Comparison of ENCODE assay signal across 9 mouse cellular contexts in genomic region chr3:51708375-51708745, GRCm38 (mm10). TPM values are rescaled to one million over a fixed set of nuclear protein-coding genes. Genes with fewer than 3 reads are reported as not detected.
A peak's percentile ranks its signal among the peaks of the same experiment; 100 is the strongest.
DNase-seq lines count a peak whose midpoint lies in the region; ATAC-seq and TF ChIP-seq lines count a peak whose summit lies in the region.
"Had no signal": no experiment of that assay in that cellular context is flagged by ENCODE, and none has a peak within 500 bp of the region (broad histone marks: within the 10 kb centered on the region; RNA-seq: fewer than 3 reads in every experiment).

No protein-coding gene starts in this region.

- no peak for DNase-seq in forebrain, embryonic 14.5 days (ENCODE audit: low spot score)
- no peak for DNase-seq in forebrain, embryonic 10.5 days (ENCODE audit: extremely low spot score, low spot score)
- no peak for DNase-seq in kidney, postnatal 0 days (ENCODE audit: low spot score)
- no peak for DNase-seq in kidney, adult 9 months
- no peak for DNase-seq in right cerebral cortex, adult 18-20 months
- DNase-seq in urinary bladder, adult 18-20 months (ENCODE audit: low spot score in 2 of 2): no peak

- no peak overlapping the region for H3K9ac ChIP-seq in forebrain, embryonic 14.5 days (ENCODE audit: low read length)
- H3K9ac ChIP-seq in kidney, postnatal 0 days (ENCODE audit: low read depth, low read length): no peak overlapping the region
- H3K9ac ChIP-seq in liver, embryonic 12.5 days: no peak overlapping the region
- H3K9ac ChIP-seq: liver, embryonic 14.5 days had no signal

- no peak overlapping the region for H3K4me3 ChIP-seq in forebrain, embryonic 14.5 days (ENCODE audit: low read depth, low read length)
- no peak overlapping the region for H3K4me3 ChIP-seq in forebrain, embryonic 10.5 days
- H3K4me3 ChIP-seq in kidney, postnatal 0 days (replicated peaks; ENCODE audit: low read depth, low read length): no peak overlapping the region
- H3K4me3 ChIP-seq in brown adipose tissue, adult 24 weeks (ENCODE audit: insufficient read depth, low read depth, low read length): peak overlapping the region; percentile 12; the same call in 1 of the 2 replicates
- no peak overlapping the region for H3K4me3 ChIP-seq in liver, embryonic 12.5 days

- H3K27ac ChIP-seq in forebrain, embryonic 14.5 days (ENCODE audit: low read depth, low read length): 0 out of 2 replicates have a peak overlapping the region, but pooled peaks have one; percentile 31
- no peak overlapping the region for H3K27ac ChIP-seq in forebrain, embryonic 10.5 days
- H3K27ac ChIP-seq in kidney, postnatal 0 days: peak overlapping the region; percentile 88
- H3K27ac ChIP-seq in brown adipose tissue, adult 24 weeks (replicated peaks; ENCODE audit: low read depth, low read length): peak overlapping the region; percentile 86
- H3K27ac ChIP-seq in liver, embryonic 12.5 days: peak overlapping the region; percentile 70

- TF ChIP-seq CTCF in kidney, postnatal 0 days (IDR thresholded peaks at IDR 0.05; ENCODE audit: low read depth): no peak

- ATAC-seq in forebrain, embryonic 14.5 days: no peak
- no peak for ATAC-seq in kidney, postnatal 0 days (replicated peaks; ENCODE audit: low FRiP score, low read depth)
- no peak for ATAC-seq in liver, embryonic 12.5 days

- no peaks in the 10 kb centered on the region for H3K27me3 ChIP-seq in forebrain, embryonic 14.5 days (replicated peaks; ENCODE audit: control insufficient read depth, insufficient read depth, low read length)
- H3K27me3 ChIP-seq in forebrain, embryonic 10.5 days (ENCODE audit: poor library complexity, severe bottlenecking): no peaks in the 10 kb centered on the region
- H3K27me3 ChIP-seq in kidney, postnatal 0 days (ENCODE audit: insufficient read depth, low read length): no peaks in the 10 kb centered on the region
- no peaks in the 10 kb centered on the region for H3K27me3 ChIP-seq in liver, embryonic 12.5 days (replicated peaks)

- no peaks in the 10 kb centered on the region for H3K9me3 ChIP-seq in forebrain, embryonic 14.5 days (replicated peaks; ENCODE audit: control insufficient read depth, low read length)
- peaks cover 4% of the 10 kb centered on the region; the same call in 1 of the 2 replicates for H3K9me3 ChIP-seq in forebrain, embryonic 10.5 days
- no peaks in the 10 kb centered on the region for H3K9me3 ChIP-seq in kidney, postnatal 0 days (replicated peaks; ENCODE audit: low read length)
- H3K9me3 ChIP-seq in liver, embryonic 12.5 days (replicated peaks): no peaks in the 10 kb centered on the region

- no peak overlapping the region for H3K4me2 ChIP-seq in forebrain, embryonic 14.5 days (ENCODE audit: low read length)
- H3K4me2 ChIP-seq in kidney, postnatal 0 days (ENCODE audit: low read length): peak overlapping the region; percentile 47; the same call in 1 of the 2 replicates
- H3K4me2 ChIP-seq in liver, embryonic 12.5 days: no peak overlapping the region

- WGBS in forebrain, embryonic 14.5 days: 78% methylated on average over 1 of the region's 1 CpGs
- 95% methylated on average over 1 of the region's 1 CpGs for WGBS in forebrain, embryonic 10.5 days
- WGBS in kidney, postnatal 0 days: 50% methylated on average over 1 of the region's 1 CpGs
- 60% methylated on average over 1 of the region's 1 CpGs for WGBS in liver, embryonic 12.5 days (ENCODE audit: insufficient replicate concordance)

- no peaks in the 10 kb centered on the region for H3K36me3 ChIP-seq in forebrain, embryonic 14.5 days (ENCODE audit: control insufficient read depth, insufficient read depth, low read length)
- H3K36me3 ChIP-seq in forebrain, embryonic 10.5 days (replicated peaks): no peaks in the 10 kb centered on the region
- no peaks in the 10 kb centered on the region for H3K36me3 ChIP-seq in kidney, postnatal 0 days (ENCODE audit: insufficient read depth, low read length)
- H3K36me3 ChIP-seq in liver, embryonic 12.5 days: no peaks in the 10 kb centered on the region

- no peaks in the 10 kb centered on the region for H3K4me1 ChIP-seq in forebrain, embryonic 14.5 days (ENCODE audit: control insufficient read depth, insufficient read depth, low read length)
- peaks cover 25% of the 10 kb centered on the region for H3K4me1 ChIP-seq in forebrain, embryonic 10.5 days
- peaks cover 32% of the 10 kb centered on the region for H3K4me1 ChIP-seq in kidney, postnatal 0 days (replicated peaks; ENCODE audit: insufficient read depth, low read length)
- peaks cover 2% of the 10 kb centered on the region; the same call in 1 of the 2 replicates for H3K4me1 ChIP-seq in brown adipose tissue, adult 24 weeks (ENCODE audit: control insufficient read depth, insufficient read depth, insufficient read length, low read length)
- peaks cover 50% of the 10 kb centered on the region for H3K4me1 ChIP-seq in liver, embryonic 12.5 days

RNA-seq across cellular contexts. Expression of gene Mgst2, which starts 48.2 kb away (rescaled TPM):
- 0.40 TPM in 1 of 2 replicates, not detected in the other for polyA plus RNA-seq in forebrain, embryonic 14.5 days (2014; fragmentation: Nextera tagmentation; extraction: Ambion mirVana)
- polyA plus RNA-seq in forebrain, embryonic 10.5 days (2016; fragmentation: Nextera tagmentation; extraction: Ambion mirVana): 0.67 TPM in 1 of 2 replicates, not detected in the other
- 1.6 and 1.8 TPM in 2 replicates for polyA plus RNA-seq in kidney, postnatal 0 days (2015; fragmentation: Nextera tagmentation; extraction: Ambion mirVana)
- 40.0 and 46.7 TPM in 2 replicates for polyA plus RNA-seq in brown adipose tissue, adult 24 weeks (2012; ENCODE audit: insufficient read depth, insufficient read length, missing spikeins)
- 14.7 and 16.5 TPM in 2 replicates for polyA plus RNA-seq in liver, embryonic 12.5 days (2016; fragmentation: Nextera tagmentation; extraction: Ambion mirVana)
